Mouse (Mus musculus) adrenal gland, postnatal 4 days (tissue): ENCODE measurements around the gene Pex11a. TPM values are rescaled to one million over a fixed set of nuclear protein-coding genes. Genes with fewer than 3 reads are reported as not detected.
"Not testable (repeated sequence)": the region's sequence is repeated elsewhere in the genome, so short reads cannot be mapped to it uniquely, and the experiment has no call there.

Experiments used
- DNase-seq, 2 experiments: peaks; one replicate each; pipeline ENCODE4 v3.0.0; 2021 to 2022; ENCODE audit warnings: low spot score in 2 of 2, mixed read lengths in 2 of 2
- long read RNA-seq, 2 experiments: library from polyadenylated mRNA; stranded (forward); transcript quantifications; one replicate each; pipeline ENCODE4 v2.0.0; 2021
- total RNA-seq, 2 experiments: library from RNA; stranded (reverse); gene quantifications; 2 replicates each; pipeline ENCODE4 v1.2.3; 2021

Gene Pex11a
- 10 to 100 TPM; 35.7 to 37.7 TPM for total RNA-seq
- long read RNA-seq, experiment 1, transcript Pex11a-203 (2 exons, 1,044 nt) = minor isoform, 11 of 28 reads
- long read RNA-seq, experiment 1, transcript Pex11a-201 (3 exons, 2,241 nt) = major isoform, 12 of 28 reads
- long read RNA-seq, experiment 1, partial matches to known transcripts = 0 of 28 reads
- long read RNA-seq, experiment 1, other reads (novel, unspliced or antisense) = 2 of 28 reads
- long read RNA-seq, experiment 2, transcript Pex11a-203 (2 exons, 1,044 nt) = minor isoform, 13 of 42 reads
- long read RNA-seq, experiment 2, transcript Pex11a-201 (3 exons, 2,241 nt) = major isoform, 19 of 42 reads
- long read RNA-seq, experiment 2, partial matches to known transcripts = 0 of 42 reads
- long read RNA-seq, experiment 2, other reads (novel, unspliced or antisense) = 8 of 42 reads

DNA sequence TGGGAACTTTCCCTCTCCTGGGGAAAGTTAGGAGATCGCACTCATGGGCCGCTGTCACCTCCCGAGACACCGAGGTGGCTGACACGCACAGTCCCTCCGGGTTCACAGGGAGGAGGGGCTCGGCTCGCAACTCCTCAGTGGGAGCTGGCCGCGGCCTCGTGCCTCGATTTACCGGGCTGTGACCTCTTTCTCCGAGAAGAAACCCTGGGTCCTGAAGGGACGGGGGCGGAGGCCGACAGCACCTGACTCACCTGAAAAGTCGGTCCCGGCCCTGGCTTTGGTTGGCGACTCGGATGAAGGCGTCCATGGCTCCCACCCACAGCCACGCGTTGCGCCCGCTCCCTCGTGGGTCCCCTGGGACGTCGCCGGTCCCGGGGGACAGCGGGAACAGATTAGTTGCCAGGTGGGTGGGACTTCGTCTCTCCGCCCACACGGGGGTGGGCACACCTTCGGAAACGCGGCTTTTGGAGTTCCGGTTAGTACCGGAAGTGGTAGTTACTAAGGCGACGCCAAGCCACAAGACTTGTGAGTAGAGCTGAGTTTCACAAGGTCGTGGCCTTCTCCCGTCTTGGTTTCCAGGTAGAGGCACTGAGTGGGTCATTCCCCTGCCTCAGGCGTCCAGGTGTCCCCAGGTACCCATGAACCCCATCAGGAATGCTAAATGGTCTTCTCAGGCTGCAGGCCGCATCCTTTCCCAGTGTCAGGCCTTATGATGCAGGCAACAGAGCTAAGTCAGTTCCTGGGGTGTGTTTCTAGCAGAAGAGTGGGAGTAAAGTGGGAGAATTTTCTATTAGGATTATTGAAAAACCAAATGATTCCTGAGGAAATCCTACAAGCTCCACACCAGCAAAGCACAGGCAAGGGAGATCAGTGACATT lies at the start of gene Pex11a, which contains the start of gene Wdr93:
Pex11a (minus strand) TSS at position 473 of the 878 bp plus-strand sequence.
Wdr93 (plus strand) TSS at position 505 of the 878 bp plus-strand sequence.
- peak; percentile 52 to 60 for DNase-seq

DNA sequence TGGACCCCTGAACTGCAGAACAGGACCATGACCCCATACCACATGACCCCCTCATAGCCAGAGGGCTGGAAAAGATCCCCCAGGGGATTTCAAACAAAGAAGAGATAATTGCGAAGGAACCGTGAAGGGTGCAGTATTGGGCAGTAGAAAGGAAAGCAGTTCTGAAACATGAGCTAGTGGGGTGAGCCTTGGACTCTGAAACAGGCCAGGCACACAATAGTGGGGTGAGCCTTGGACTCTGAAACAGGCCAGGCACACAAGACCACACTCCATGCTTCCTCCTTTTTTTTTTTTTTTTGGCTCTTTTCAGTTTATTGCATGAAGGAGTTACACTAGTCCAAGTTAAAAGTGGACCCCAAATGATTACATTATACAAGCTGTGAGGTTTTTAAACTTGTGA lies 46.9 kb upstream of the Pex11a start:
- not testable (repeated sequence) for DNase-seq

DNA sequence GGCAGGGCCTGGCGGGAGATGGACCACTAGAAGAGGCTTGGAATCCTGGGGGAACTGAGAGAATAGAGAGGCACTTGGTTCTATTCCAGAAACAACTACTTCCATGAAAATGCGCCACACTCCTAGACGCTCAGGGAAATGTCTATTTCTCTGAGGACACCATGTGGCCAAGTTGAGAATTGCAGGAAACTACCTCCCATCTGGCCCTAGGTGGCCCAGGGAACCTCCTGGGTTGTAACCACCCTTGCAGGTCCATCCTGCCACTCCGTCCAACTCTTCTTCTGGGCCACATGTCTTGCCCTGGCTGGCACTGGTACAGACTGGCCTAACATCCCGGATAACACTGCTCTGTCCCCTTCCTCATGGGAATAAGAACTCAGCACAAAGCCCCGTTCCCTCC lies 43.4 kb upstream of the Pex11a start:
- peak in 1 of 2 experiments; percentile 51 for DNase-seq

DNA sequence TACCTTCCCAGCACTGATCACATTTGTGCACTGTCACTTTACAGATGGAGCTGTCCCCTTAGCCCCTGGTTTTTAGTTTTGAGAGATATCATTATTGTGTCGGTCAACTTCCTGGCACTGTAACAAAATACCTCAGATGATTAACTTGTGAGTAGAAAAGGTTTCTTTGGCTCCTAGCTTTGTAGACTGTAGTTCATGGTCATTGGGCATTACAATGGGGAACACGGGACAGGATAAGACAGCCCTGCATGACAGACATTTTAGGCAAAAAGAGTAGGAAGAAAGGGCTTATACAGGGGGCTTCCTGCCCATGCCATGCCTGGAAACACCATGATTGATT lies 39.6 kb upstream of the Pex11a start:
- no peak for DNase-seq

DNA sequence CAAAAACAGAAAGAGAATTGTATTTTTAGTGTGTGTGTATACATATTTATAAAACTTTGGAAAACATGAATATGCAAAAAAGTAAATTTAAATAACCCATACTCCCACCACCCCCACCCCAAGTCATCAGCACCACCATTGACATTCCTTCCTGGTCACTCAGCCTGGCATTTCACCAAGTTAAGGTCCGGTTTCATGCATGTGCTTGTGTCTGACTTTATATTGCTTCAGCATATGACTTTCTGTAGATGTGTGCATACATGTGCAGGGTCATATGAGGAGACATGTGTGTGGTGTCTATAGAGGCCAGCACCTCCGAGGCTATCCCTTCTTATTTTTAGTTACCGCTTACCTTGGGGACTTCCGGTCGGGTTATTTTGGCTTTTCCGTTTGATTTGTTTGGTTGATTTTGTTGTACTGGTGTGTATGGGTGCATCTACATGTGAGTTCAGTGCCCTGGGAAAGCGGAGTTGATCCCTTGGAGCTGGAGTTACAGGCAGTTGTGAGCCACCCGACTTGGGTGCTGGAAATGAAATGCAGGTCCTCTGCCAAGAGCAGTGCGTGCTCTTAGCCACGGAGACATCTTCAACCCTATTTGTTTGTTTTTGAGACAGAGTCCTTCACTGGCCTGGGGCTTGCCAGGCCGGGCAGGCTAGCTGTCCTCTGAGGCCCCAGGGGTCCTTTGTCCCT lies 39.0 kb upstream of the Pex11a start:
- no peak for DNase-seq

DNA sequence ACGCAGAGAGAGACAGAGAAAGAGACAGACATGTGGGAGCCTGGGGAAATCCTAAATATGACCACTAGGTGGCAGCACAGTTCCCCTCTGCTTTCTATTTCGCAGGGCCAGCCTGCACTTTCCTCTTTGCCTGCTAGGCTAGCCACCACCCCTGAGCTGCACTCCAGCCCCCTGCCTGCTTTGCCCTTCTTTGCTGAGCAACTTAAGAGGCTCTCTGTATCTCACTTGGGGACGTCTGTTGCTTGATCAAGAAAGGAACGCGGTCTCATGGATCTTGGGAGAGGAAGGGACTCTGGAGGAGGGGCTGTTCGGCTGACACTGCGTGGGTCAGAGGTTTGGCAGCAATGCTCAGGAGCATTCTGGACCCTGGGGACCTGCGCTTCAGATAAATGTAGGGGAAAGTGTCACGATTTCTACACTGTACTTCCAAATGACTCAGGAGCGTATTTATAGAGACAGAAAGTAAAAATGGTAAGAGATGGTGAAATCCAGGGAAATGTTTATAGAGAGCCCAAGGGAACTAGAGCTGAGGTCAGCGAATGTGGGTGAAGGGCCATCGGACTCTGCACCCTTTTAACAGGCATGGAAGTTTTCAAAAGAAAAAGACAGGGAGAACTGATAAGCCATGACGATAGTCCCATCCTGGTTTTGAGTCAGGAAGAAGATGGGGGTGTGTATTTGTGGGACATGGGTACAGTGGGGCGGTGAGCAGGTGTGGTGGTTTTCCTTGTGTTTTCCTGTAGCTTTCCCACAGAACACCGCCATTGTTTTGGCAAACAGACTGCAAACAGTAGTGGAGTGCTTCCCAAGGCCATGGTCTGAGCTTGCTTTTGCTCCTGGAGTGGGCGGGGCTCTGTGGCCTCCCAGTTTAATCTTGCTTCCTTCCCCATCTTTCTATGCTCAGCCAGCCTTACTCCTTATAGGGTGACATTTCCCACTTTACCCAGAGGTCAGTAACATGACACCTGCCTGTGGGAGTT lies 38.0 kb upstream of the Pex11a start:
- peak in 1 of 2 experiments; percentile 60 for DNase-seq

DNA sequence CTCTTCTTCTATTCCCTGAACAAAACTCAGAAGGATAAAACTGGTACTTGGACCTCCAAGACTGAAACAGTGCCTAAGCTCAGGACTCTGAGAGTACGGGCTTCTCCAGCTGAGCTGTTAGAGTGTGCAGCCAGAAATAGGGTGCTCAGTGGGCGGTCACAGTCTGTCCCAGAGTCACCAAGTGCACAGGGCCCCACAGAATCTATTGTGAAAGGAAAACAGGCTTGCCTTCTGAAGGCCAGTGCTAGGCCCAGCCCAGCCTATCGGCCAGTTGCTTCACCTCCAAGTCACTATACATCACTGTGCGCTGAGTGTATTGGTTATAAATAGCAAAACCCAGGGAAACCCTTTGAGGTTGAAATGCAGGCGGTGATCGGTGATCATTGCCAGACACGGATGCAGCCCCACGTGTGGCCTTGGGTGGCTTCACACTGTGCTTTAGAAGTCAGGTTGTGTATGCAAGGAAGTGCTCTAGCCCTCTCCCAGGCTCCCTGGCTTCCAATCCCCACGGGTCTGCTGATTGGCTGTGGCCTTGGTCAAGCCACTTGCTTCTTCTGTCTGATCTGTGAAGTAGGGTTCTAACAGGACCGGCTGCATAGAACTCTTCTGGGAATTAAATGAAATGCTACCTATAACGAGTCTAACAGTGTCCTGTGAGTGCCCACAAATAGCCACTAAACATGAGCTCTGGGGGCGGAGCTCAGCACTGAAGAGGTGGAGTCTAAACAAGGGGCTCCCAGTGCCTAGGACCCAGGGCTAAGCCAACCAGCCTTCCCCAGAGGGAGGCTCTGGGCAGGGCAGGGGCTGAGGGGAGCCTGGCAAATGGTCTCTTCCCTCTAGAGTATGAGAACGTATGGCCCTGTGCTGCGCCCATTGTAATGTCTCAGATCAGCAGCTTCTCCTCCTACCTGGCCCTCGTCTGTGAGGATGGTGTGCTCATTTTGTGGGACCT lies 28.9 kb upstream of the Pex11a start:
- DNase-seq = no peak

DNA sequence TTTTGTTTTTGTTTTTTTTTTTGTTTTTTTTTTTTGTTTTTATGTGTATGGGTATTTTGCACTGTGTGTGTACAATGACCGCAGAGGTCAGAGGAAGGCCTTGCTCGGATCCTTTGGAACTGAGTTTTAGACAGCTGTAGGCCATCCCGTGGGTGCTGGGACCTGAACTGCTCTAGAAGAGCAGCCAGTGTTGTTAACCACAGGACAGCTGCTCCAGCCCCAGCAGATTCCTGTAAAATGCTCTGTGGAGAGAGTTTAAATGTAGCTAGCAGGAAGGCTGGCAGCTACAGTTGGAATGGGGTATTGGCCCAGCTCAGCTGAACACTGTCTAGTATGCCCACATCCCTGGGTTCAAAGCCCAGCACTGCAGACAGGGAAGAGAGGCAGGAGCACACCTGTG lies 26.7 kb upstream of the Pex11a start:
- no peak for DNase-seq

DNA sequence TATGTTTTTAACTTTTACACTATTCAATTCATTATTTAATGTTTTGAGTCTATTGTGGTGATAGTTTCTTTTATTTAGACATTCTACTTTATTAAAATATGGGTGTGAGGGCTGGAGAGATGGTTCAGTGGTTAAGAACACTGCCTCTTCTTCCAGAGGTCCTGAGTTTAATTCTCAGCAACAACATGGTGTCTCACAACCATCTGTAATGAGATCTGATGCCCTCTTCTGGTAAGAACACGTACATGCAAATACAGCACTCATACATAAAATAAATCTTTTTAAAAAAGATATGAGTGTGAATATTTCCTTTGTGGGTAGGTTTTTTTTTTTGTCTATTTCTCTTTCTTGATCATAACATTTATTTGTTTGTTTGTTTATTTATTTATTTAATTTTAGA lies 23.1 kb upstream of the Pex11a start:
- no peak for DNase-seq

DNA sequence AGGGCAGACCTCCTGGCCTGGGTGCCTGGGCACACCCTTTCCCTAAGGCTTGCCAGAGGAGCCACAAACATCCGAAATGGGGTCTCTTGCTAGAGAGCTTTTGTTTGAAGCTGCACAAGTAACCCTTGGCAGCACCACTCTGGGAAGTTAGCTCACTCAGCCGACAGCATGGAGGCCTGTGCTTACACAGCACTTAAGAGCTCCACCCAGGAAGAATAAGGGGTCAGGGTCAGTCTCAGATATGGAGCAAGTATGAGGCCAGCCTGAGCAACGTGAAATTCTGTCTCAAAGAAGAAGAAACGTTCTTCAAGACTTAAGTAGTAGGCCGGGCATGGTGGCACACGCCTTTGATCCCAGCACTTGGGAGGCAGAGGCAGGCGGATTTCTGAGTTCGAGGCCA lies 19.2 kb upstream of the Pex11a start:
- DNase-seq = no peak

DNA sequence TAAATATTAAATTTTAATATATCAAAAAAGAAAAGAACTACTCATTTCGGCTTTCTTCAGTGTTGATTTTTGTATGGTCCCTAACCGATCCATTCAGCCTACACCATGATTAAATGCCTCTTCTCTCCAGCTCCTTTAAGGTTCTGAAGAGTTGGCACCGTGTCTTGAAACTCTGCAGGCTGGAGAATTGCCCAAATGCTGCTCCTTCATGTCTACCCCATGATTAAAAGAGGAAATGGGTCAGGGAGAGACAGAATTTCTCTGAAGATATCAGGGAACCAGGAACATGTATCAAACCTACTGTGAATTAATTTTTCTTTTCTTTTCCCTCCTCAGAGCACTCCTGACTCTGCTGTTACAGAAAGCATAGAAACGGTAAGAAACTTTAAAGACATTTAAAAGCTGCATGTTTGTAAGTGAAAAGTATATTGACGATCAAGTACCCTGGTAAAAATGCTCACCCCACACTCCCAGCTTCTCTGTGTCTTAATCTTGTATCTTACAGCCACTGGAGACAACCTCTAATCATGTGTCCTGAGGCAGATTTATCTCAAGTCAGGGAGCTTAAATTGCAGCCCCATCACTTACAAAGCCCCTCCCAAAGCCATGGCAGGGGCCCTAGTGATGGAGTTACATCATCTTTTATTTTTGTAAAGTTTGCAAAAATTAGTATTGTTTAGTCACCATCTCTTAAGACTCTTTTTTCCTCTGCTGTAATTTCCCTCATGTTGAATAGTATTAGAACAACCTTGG lies 18.4 kb upstream of the Pex11a start:
- no peak for DNase-seq

DNA sequence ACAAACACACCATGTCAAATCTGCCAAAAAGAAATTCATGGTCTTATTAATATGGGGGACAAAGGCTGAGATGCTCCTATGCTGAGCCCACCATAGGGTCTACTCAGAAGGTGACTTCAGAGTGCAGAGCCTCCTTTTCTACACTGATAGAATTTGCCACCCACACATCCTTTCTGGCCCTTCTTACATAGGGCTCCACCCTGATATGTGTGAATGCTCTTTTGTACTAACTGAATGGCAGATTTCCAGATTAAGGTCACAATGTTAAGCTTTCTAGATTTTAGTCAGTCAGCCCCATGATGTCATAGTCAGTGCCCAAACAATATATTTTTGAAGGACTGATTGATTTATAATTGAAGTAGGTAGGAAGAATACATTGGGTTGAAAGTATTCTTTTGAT lies 16.8 kb upstream of the Pex11a start:
- DNase-seq = no peak

DNA sequence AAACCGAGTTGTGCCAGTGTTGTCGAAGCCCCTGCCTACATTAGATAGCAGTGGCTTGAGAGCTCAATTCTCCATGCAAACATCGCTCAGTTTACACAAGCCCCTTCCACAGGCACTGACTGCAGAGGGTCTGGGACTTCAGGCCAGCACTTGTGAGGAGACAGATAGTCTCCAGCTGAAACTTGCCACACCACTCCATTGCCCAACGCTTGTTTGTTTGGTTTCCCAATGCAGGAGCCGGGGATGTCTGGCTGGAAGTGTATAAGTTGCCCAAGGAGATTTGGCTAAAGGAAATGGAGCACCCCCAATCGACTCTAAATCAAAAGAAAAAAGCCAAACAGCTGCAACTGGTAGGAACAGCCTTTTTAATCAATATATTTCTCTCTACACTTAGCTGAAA lies 15.2 kb upstream of the Pex11a start:
- no peak for DNase-seq

DNA sequence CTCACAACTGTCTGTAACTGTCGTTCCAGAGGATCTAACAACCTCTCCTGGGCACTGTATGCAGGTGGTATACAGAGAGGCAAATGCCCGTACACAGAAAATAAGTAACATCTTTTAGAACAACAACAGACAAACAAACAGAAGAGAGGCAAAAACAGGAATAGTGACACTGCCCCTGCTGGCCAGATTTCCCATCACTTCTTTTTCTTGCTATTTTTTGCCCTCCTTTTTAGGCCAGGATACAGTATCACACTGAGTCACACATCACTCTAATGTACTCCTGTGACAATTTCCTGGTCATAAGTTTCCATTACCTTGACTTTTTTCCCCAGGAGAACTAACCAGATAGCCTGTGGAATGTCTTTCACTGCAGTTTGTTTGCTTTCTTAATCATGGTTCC lies 13.4 kb upstream of the Pex11a start:
- no peak for DNase-seq

DNA sequence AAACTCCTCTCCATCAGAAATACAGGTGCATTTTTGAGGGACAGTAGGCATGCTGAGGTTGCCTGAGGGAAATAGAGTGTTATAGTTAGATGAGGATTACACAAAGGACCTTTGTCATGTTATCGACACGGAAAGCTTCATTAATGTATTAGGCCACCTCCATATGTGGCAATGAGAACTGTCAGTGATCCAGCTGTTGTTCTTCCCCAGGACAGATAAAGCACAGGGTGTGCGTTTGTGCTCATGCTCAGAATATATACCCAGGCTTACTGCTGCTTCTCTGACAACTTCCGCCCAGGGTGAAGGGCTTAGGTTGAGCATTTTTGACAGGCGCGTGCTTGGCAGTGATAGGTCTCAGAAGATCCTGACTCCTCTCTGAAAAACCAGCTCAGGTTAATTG lies 6.6 kb upstream of the Pex11a start:
- DNase-seq = no peak

DNA sequence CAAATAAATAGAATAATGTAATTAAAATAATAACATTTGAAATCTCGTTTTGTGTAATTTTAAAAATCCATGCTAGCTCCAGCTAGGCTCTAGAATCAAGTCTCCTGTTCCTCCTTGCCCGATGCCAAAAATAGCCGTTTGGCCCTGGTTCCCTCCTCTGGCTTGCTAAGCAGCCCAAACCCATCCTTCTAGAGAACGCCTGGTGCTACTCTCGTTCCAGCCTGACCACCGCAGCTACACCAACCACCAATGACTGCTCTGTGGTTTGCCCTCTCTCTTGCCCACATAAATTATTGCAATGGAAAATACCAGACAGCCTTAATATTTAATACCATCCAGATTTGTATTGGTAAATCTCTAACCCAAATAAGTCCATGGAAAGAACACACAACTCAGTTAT lies 4.7 kb upstream of the Pex11a start:
- DNase-seq = no peak

DNA sequence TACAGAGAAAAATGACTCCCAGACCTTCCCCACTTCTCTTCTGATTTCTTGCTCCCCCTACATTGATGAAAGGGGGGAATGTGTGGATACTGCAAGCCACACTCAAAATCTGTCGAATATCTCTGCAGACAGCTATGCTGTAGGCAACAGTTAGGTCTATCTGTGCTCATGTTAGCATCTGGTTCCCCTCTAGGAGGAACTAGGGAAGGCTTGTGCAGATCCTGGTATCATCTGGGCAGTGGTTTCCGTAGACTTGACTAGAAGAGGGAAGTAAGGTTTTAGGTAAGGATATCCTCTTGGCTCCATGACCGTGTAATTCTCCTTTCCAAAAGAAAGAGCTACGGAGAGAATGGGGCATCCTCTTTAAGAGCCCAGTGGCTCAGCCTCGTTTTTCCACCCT lies 1.7 kb upstream of the Pex11a start:
- no peak for DNase-seq

DNA sequence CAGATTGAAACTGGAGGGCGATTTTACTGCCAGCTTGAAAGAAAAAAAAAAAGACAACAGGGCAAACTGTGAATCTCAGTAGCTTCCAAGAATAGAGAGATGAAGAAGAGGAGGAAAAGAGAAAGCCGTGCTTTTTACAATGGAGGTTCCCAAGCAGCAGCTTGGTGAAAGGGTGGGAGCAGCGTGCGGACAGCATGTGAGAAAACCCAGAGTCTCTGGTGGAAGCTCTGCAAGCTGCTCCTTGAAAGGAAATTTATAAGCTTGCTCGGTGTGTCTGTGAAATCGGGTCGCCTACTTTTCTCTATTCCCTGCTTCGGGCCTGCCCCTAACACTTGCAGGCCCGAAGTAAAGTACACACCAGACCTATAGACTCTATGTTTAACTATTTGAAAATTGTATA lies 1.1 kb upstream of the Pex11a start:
- DNase-seq = no peak

DNA sequence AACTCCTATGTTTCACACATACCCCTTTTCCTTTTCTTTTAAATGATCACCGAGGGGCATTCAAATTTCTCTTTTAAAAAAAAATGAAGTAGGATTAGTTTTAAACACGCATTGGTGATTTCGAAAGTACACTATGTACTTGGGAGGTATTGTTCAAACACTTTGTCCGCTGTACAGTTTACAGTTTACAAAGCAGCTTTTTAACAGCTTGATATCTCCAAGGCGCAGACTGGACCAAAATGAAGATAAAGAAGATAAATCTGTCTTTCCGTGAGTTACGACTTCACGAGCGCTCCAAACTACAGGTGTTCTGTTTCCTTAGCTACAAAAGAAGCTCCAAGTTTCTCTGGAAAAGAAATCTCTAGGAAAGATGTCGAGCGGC lies 663 bp downstream of the Pex11a start:
- no peak for DNase-seq
